17 mouse cellular contexts compared by ENCODE assay signal in the genomic region with DNA sequence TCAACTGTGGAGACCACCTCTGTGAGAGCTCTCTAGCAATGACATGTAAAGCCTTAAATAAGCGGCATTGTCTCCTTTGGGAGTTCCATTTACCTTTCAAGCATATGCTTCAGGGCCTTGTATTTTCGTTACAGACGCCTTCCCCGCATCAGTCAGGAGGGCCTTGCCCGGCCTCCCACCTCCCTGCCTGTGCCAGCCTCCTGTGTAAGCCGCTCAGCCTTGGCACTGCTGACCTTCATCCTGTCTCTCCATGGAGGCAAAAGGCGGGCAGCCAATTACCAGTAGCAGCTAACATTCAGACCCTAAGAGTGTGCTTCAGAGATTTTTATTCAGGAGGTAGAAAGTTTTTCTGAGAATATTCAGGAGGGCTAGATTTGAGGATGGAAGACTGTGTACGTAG.
DNase-seq lines count a peak whose midpoint lies in the region; ATAC-seq lines count a peak whose summit lies in the region.
"Had no signal": no experiment of that assay in that cellular context is flagged by ENCODE, and none has a peak within 500 bp of the region (broad histone marks: within the 10 kb centered on the region; RNA-seq: fewer than 3 reads in every experiment).

No protein-coding gene starts in this region.

- peaks cover 5% of the 10 kb centered on the region; the same call in 1 of the 2 replicates for H3K4me1 ChIP-seq in midbrain, embryonic 14.5 days (ENCODE audit: control insufficient read depth, insufficient read depth, low read length)
- peaks cover 7% of the 10 kb centered on the region for H3K4me1 ChIP-seq in midbrain, embryonic 13.5 days (replicated peaks)
- no peaks in the 10 kb centered on the region for H3K4me1 ChIP-seq in forebrain, embryonic 14.5 days (ENCODE audit: control insufficient read depth, insufficient read depth, low read length)
- H3K4me1 ChIP-seq: hindbrain, embryonic 12.5 days; intestine, embryonic 15.5 days; liver, embryonic 15.5 days had no signal

- no peaks in the 10 kb centered on the region for H3K36me3 ChIP-seq in midbrain, embryonic 14.5 days (ENCODE audit: control insufficient read depth, insufficient read depth, low read length)
- H3K36me3 ChIP-seq in midbrain, embryonic 13.5 days, result no peaks in the 10 kb centered on the region
- H3K36me3 ChIP-seq in forebrain, embryonic 14.5 days (ENCODE audit: control insufficient read depth, insufficient read depth, low read length), result no peaks in the 10 kb centered on the region
- H3K36me3 ChIP-seq: hindbrain, embryonic 12.5 days; intestine, embryonic 15.5 days; liver, embryonic 15.5 days; neural tube, embryonic 13.5 days had no signal

- no peak overlapping the region for H3K27ac ChIP-seq in midbrain, embryonic 14.5 days (replicated peaks; ENCODE audit: low read depth, low read length)
- H3K27ac ChIP-seq in midbrain, embryonic 13.5 days, result no peak overlapping the region
- no peak overlapping the region for H3K27ac ChIP-seq in forebrain, embryonic 14.5 days (ENCODE audit: low read depth, low read length)
- H3K27ac ChIP-seq: hindbrain, embryonic 12.5 days; intestine, embryonic 15.5 days; liver, embryonic 15.5 days; neural tube, embryonic 13.5 days had no signal

- H3K4me3 ChIP-seq in midbrain, embryonic 14.5 days (replicated peaks; ENCODE audit: low read depth, low read length), result no peak overlapping the region
- no peak overlapping the region for H3K4me3 ChIP-seq in midbrain, embryonic 13.5 days (replicated peaks)
- H3K4me3 ChIP-seq in forebrain, embryonic 14.5 days (ENCODE audit: low read depth, low read length), result no peak overlapping the region
- H3K4me3 ChIP-seq: hindbrain, embryonic 12.5 days; intestine, embryonic 15.5 days; liver, embryonic 15.5 days; neural tube, embryonic 13.5 days had no signal

- no peak for ATAC-seq in midbrain, embryonic 14.5 days (ENCODE audit: low FRiP score, low TSS enrichment)
- no peak for ATAC-seq in midbrain, embryonic 13.5 days
- ATAC-seq in forebrain, embryonic 14.5 days, result no peak
- ATAC-seq: activated CD4-positive, CD25-positive, alpha-beta regulatory T cell, adult 4 months; intestine, embryonic 15.5 days; lung, postnatal 0 days; Patski had no signal

- no peak overlapping the region for H3K4me2 ChIP-seq in midbrain, embryonic 14.5 days (ENCODE audit: low read length)
- no peak overlapping the region for H3K4me2 ChIP-seq in midbrain, embryonic 13.5 days (replicated peaks)
- H3K4me2 ChIP-seq in forebrain, embryonic 14.5 days (ENCODE audit: low read length), result no peak overlapping the region
- H3K4me2 ChIP-seq: hindbrain, embryonic 12.5 days; intestine, embryonic 15.5 days; liver, embryonic 15.5 days; neural tube, embryonic 13.5 days had no signal

- no peaks in the 10 kb centered on the region for H3K9me3 ChIP-seq in midbrain, embryonic 14.5 days (ENCODE audit: control insufficient read depth, low read length)
- no peaks in the 10 kb centered on the region for H3K9me3 ChIP-seq in midbrain, embryonic 13.5 days
- H3K9me3 ChIP-seq in forebrain, embryonic 14.5 days (replicated peaks; ENCODE audit: control insufficient read depth, low read length), result no peaks in the 10 kb centered on the region
- H3K9me3 ChIP-seq: hindbrain, embryonic 12.5 days; intestine, embryonic 15.5 days; liver, embryonic 15.5 days; neural tube, embryonic 13.5 days had no signal

- H3K9ac ChIP-seq in midbrain, embryonic 14.5 days (replicated peaks; ENCODE audit: low read length), result no peak overlapping the region
- no peak overlapping the region for H3K9ac ChIP-seq in midbrain, embryonic 13.5 days (replicated peaks)
- H3K9ac ChIP-seq in forebrain, embryonic 14.5 days (ENCODE audit: low read length), result no peak overlapping the region
- H3K9ac ChIP-seq: hindbrain, embryonic 12.5 days; intestine, embryonic 15.5 days; liver, embryonic 15.5 days; neural tube, embryonic 13.5 days had no signal

- DNase-seq in midbrain, embryonic 14.5 days, result peak; percentile 25
- peak; percentile 25 for DNase-seq in adrenal gland, postnatal 25 days
- peak; percentile 52 to 66 for DNase-seq in cerebellum, adult 18-20 months
- DNase-seq in cerebellum, postnatal 36 days, result peak; percentile 55 to 64
- DNase-seq in forebrain, embryonic 14.5 days (ENCODE audit: low spot score), result no peak
- no peak for DNase-seq in layer of hippocampus, postnatal 25 days (ENCODE audit: extremely low spot score in 1 of 2, low spot score in 1 of 2)
- DNase-seq: gastrocnemius, postnatal 25 days; kidney, postnatal 10 days; retina, postnatal 1 day had no signal

- 60% methylated on average over 8 of the region's 8 CpGs for WGBS in midbrain, embryonic 14.5 days
- WGBS in midbrain, embryonic 13.5 days, result 66% methylated on average over 8 of the region's 8 CpGs
- 78% methylated on average over 8 of the region's 8 CpGs for WGBS in forebrain, embryonic 14.5 days

- no peaks in the 10 kb centered on the region for H3K27me3 ChIP-seq in midbrain, embryonic 14.5 days (ENCODE audit: control insufficient read depth, insufficient read depth, low read length)
- no peaks in the 10 kb centered on the region for H3K27me3 ChIP-seq in midbrain, embryonic 13.5 days
- H3K27me3 ChIP-seq in forebrain, embryonic 14.5 days (replicated peaks; ENCODE audit: control insufficient read depth, insufficient read depth, low read length), result no peaks in the 10 kb centered on the region
- H3K27me3 ChIP-seq: hindbrain, embryonic 12.5 days; intestine, embryonic 15.5 days; liver, embryonic 15.5 days; neural tube, embryonic 13.5 days; Patski had no signal

Comparison
In these comparisons a context has a peak if more than half of its experiments do, and no peak if none do; other contexts are left out.
1. DNase-seq: peak in midbrain, embryonic 14.5 days (single experiment), adrenal gland, postnatal 25 days (single experiment), cerebellum, adult 18-20 months (2 of 2) and cerebellum, postnatal 36 days (2 of 2); none in forebrain, embryonic 14.5 days (single experiment) and layer of hippocampus, postnatal 25 days (0 of 2).